Mouse (Mus musculus) adrenal gland, postnatal 36 days (tissue): Measurements from ENCODE around the gene Rfc2. TPM values are rescaled to one million over a fixed set of nuclear protein-coding genes. Genes with fewer than 3 reads are reported as not detected.
"Not testable (repeated sequence)": the region's sequence is repeated elsewhere in the genome, so short reads cannot be mapped to it uniquely, and the experiment has no call there.

ENCODE experiments used
- DNase-seq, 2 experiments: peaks; one replicate each; pipeline ENCODE4 v3.0.0; 2021; ENCODE audit warnings: mixed read lengths in 1 of 2
- microRNA-seq: library from miRNA; unstranded; fragments of <30 nt; microRNA quantifications from one replicate; pipeline ENCODE4 v1.2.0, GENCODE M21; 2021
- total RNA-seq, 2 experiments: library from RNA; stranded (reverse); gene quantifications; 2 replicates each; pipeline ENCODE4 v1.2.3; 2021

Gene Rfc2
- total RNA-seq, 2 experiments from 2014 or later: 48.2 to 49.4 TPM

DNA sequence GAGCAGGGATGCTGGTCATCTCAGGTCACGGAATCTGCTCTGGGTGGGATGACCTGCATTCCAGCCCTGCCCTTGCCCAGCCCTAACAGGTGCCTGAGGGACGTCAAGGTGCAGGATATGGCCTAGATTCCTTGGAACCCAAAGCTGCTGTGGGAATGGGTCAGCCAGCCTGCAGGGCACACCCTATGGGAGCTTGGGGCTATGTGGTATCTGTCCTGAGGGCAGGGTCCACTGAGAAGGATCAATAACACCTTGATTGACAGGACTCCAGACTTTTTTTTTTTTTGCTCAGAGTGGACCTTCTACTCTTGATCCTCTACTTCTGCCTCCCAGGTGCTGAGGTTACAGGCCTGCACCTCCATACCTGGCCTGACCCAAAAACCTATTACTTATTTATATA lies 66.2 kb downstream of the Rfc2 start:
- no peak for DNase-seq

GRCm38 (mm10) chr5:134648976-134649375 lies 67.8 kb downstream of the Rfc2 start:
- DNase-seq: not testable (repeated sequence)

DNA sequence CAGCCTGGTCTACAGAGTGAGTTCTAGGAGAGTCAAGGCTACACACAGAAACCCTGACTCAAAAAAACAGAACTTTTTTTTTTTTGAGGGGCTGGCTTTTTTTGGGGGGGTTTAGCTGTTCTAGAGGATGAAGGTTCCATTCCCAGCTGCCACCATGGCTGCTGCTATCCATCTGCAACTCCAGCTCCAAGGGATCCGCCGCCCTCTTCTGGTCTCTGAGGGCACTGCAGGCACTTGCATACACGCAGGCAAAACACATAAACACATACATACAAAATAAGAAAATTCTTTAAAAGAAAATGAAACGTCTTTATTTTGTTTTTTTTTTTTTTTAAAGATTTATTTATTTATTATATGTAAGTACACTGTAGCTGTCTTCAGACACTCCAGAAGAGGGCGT lies 69.8 kb downstream of the Rfc2 start:
- DNase-seq: peak; percentile 65 to 77

Small RNA genes within 50 kb of the gene (microRNA-seq; reads per million reads assigned to microRNA genes)
- gene Mir7228: not detected

Other genes starting within 250 kb of the Rfc2 start
- 10 to 100 TPM; 44.4 to 59.1 TPM for gene Gtf2ird1, start 124.7 kb upstream of the Rfc2 start, total RNA-seq
- 10 to 100 TPM; 15.1 to 21.0 TPM for gene Clip2, start 28.9 kb upstream of the Rfc2 start, total RNA-seq
- gene Syna, start 21.2 kb upstream of the Rfc2 start, total RNA-seq: not detected
- gene Lat2, start 33.7 kb downstream of the Rfc2 start, total RNA-seq: 1 to 10 TPM; 3.3 to 4.4 TPM
- gene Eif4h, start 58.1 kb downstream of the Rfc2 start, total RNA-seq: 100 to 1,000 TPM; 288 to 289 TPM
- 10 to 100 TPM; 19.5 to 22.6 TPM for gene Limk1, start 107.2 kb downstream of the Rfc2 start, total RNA-seq
- gene Eln, start 166.0 kb downstream of the Rfc2 start, total RNA-seq: 10 to 100 TPM; 20.4 to 51.7 TPM